Mouse (Mus musculus): ENCODE data around the gene Serpinh1. TPM values are rescaled to one million over a fixed set of nuclear protein-coding genes. Genes with fewer than 3 reads are reported as not detected.

Serpinh1 gene
- polyA plus RNA-seq, 1 experiment from 2014 or later = 1,327 TPM

DNA sequence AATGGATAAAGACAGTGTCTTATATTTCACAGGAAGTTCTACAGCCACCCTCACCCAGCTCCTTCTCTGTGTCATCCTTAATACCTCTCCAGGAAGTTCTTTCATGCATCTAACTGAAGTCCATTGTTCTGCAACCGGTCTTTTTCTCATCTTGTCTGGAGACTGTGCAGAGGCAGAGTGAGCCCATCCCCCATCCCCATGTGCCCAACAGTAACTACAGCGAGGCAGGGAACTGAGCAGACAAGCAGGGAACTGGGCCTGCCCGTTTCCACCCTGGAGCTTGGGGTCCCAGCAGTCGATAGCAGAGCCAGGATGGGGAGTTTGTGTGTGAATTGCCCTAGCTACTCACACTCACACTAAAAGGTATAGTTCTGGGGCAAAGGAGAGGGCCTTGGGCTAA lies 37.5 kb upstream of the Serpinh1 start:
- Histone ChIP-seq H3K27me3 (ENCODE audit: control insufficient read depth, insufficient read depth, low read length) (no peaks in the 10 kb centered on the region), H3K9me3 (replicated peaks; ENCODE audit: control insufficient read depth, low read length) (no peaks in the 10 kb centered on the region), H3K27ac (ENCODE audit: low read length) (no peak overlapping the region), H3K9ac (ENCODE audit: low read length) (no peak overlapping the region), H3K4me3 (replicated peaks; ENCODE audit: low read length) (no peak overlapping the region), H3K4me2 (ENCODE audit: low read depth, low read length) (no peak overlapping the region), H3K4me1 (ENCODE audit: control insufficient read depth, insufficient read depth, low read length) (peaks cover 36% of the 10 kb centered on the region), H3K36me3 (ENCODE audit: control insufficient read depth, insufficient read depth, low read length) (no peaks in the 10 kb centered on the region)
- ATAC-seq (ENCODE audit: insufficient read depth, low FRiP score) = no peak
- 52% methylated on average over 4 of the region's 4 CpGs for WGBS

DNA sequence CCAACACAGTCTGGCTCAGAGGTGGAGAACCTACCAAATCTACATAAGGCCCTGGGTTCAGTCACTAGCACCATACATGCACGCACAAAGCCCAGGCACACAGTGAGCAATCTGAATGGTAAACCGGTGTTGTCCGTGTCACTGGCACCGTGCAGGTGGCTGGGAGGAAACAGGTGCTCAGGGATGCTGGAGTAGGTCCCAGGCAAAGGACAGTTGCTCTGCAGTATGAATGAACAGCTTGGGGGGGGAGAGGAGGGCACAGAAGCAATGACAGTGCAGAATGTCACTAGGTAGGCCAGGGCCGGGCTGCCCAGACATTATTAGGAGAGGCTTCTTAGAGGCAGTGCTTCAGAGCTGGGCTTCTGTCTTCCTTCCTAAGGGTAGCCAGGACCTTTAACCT lies 34.3 kb upstream of the Serpinh1 start:
- Histone ChIP-seq H3K4me3 (replicated peaks; ENCODE audit: low read length) (no peak overlapping the region), H3K4me2 (ENCODE audit: low read depth, low read length) (no peak overlapping the region), H3K36me3 (ENCODE audit: control insufficient read depth, insufficient read depth, low read length) (no peaks in the 10 kb centered on the region), H3K9me3 (replicated peaks; ENCODE audit: control insufficient read depth, low read length) (no peaks in the 10 kb centered on the region), H3K27me3 (ENCODE audit: control insufficient read depth, insufficient read depth, low read length) (no peaks in the 10 kb centered on the region), H3K27ac (ENCODE audit: low read length) (no peak overlapping the region), H3K9ac (ENCODE audit: low read length) (no peak overlapping the region), H3K4me1 (ENCODE audit: control insufficient read depth, insufficient read depth, low read length) (peaks cover 50% of the 10 kb centered on the region)
- WGBS = 91% methylated on average over 5 of the region's 5 CpGs
- ATAC-seq (ENCODE audit: insufficient read depth, low FRiP score) = no peak

DNA sequence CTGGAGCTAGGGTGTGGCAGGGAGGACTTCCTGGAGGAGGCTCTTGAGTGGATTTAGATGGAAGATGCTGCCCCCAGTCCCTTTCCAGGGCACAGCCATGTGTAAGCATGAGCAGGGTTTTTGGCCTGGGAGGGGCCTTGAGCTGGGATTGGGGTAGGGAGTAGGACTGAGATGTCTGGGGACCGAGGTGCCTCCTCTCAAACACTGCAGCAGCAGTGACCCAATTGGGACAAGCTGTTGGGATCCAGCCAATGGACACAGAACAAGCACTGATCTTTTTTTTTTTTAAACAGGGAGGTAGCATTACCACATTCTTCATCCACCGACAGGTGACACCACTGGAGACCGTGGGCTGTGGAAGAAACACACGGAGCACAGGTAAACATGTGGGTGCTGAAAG lies 33.8 kb upstream of the Serpinh1 start:
- peaks cover 44% of the 10 kb centered on the region for H3K4me1 ChIP-seq (ENCODE audit: control insufficient read depth, insufficient read depth, low read length)
- H3K4me2 ChIP-seq (ENCODE audit: low read depth, low read length) = no peak overlapping the region
- H3K4me3 ChIP-seq (replicated peaks; ENCODE audit: low read length) = no peak overlapping the region
- no peak overlapping the region for H3K9ac ChIP-seq (ENCODE audit: low read length)
- no peaks in the 10 kb centered on the region for H3K9me3 ChIP-seq (replicated peaks; ENCODE audit: control insufficient read depth, low read length)
- WGBS = 85% methylated on average over 4 of the region's 4 CpGs
- no peak overlapping the region for H3K27ac ChIP-seq (ENCODE audit: low read length)
- H3K27me3 ChIP-seq (ENCODE audit: control insufficient read depth, insufficient read depth, low read length) = no peaks in the 10 kb centered on the region
- no peaks in the 10 kb centered on the region for H3K36me3 ChIP-seq (ENCODE audit: control insufficient read depth, insufficient read depth, low read length)
- no peak for ATAC-seq (ENCODE audit: insufficient read depth, low FRiP score)

DNA sequence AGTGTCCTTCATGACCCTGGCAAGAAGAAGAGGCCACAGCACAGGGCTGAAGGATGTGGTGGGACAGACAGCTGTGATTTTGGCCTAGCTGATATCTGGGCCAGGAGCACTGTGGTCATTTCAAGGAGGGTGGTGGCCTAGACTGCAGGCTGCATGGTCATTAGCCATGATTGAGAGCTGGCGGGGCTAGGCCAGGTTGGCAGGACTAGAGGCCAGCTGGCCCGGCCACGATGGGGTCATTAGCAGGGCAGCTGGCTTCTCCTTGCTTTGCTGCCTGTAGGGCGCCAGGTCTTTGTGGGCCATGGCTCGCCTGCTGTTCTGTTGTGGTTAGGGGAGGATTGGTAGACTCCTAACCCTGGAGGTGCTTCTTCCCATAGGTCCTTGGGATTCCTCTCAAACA lies 33.0 kb upstream of the Serpinh1 start:
- no peak overlapping the region for H3K4me3 ChIP-seq (replicated peaks; ENCODE audit: low read length)
- H3K27me3 ChIP-seq (ENCODE audit: control insufficient read depth, insufficient read depth, low read length) = no peaks in the 10 kb centered on the region
- H3K9me3 ChIP-seq (replicated peaks; ENCODE audit: control insufficient read depth, low read length) = no peaks in the 10 kb centered on the region
- H3K4me2 ChIP-seq (ENCODE audit: low read depth, low read length) = no peak overlapping the region
- no peak for ATAC-seq (ENCODE audit: insufficient read depth, low FRiP score)
- H3K27ac ChIP-seq (ENCODE audit: low read length) = no peak overlapping the region
- no peaks in the 10 kb centered on the region for H3K36me3 ChIP-seq (ENCODE audit: control insufficient read depth, insufficient read depth, low read length)
- WGBS = 61% methylated on average over 5 of the region's 5 CpGs
- peaks cover 36% of the 10 kb centered on the region for H3K4me1 ChIP-seq (ENCODE audit: control insufficient read depth, insufficient read depth, low read length)
- no peak overlapping the region for H3K9ac ChIP-seq (ENCODE audit: low read length)

DNA sequence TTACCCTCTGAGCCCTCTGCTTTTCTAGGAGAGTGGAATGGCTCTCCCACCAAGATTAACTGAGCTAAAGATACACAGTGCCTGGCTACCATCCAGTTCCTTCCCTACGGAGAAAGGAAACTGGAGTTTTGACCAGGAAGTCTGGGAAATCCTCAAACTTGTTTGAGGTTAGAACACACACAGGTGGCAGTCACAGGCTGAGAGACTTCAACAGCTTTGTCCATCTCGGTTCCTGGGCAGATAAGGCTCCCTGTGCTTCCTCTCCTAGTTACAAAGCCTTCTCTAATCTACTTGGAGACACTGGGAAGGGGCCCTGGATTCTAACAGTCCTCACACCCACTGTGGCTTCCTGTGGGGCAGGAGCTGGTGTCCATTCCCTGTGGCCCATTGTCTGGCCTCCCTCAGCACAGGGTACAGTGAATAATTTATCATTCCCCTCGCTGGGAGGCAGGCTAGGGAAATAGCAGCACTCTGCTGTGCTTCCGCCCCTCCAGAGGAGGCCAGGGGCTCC lies 31.1 kb upstream of the Serpinh1 start:
- ATAC-seq (ENCODE audit: insufficient read depth, low FRiP score) = no peak
- H3K27ac ChIP-seq (ENCODE audit: low read length) = peak overlapping the region; percentile 79
- peaks cover 32% of the 10 kb centered on the region for H3K4me1 ChIP-seq (ENCODE audit: control insufficient read depth, insufficient read depth, low read length)
- peak overlapping the region; percentile 73 for H3K4me3 ChIP-seq (replicated peaks; ENCODE audit: low read length)
- WGBS = 19% methylated on average over 4 of the region's 4 CpGs
- H3K9ac ChIP-seq (ENCODE audit: low read length) = peak overlapping the region; percentile 87
- no peaks in the 10 kb centered on the region for H3K9me3 ChIP-seq (replicated peaks; ENCODE audit: control insufficient read depth, low read length)
- H3K27me3 ChIP-seq (ENCODE audit: control insufficient read depth, insufficient read depth, low read length) = no peaks in the 10 kb centered on the region
- H3K4me2 ChIP-seq (ENCODE audit: low read depth, low read length) = peak overlapping the region; percentile 91
- H3K36me3 ChIP-seq (ENCODE audit: control insufficient read depth, insufficient read depth, low read length) = no peaks in the 10 kb centered on the region

DNA sequence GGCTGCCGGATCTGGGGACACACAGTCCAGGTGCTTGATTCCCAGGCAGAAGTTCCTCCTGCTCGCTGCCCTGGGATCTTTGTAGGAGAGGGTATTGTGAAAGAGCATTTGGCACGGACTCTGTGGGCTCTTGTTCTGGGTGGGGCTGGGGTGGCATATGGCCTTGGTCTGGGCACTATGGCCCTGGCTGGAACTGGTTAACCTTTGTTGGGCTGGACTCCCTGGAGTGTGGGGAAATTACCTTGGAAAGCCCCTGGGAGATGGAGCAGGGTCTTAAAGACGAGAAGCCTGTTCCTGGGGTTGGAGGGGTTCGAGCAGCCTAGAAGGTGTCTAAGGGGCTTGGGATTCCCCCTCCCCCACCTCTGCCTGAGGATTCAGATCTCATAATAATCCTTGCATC lies 30.2 kb upstream of the Serpinh1 start:
- H3K4me1 ChIP-seq (ENCODE audit: control insufficient read depth, insufficient read depth, low read length) = peaks cover 25% of the 10 kb centered on the region
- H3K27me3 ChIP-seq (ENCODE audit: control insufficient read depth, insufficient read depth, low read length) = no peaks in the 10 kb centered on the region
- H3K36me3 ChIP-seq (ENCODE audit: control insufficient read depth, insufficient read depth, low read length) = no peaks in the 10 kb centered on the region
- ATAC-seq (ENCODE audit: insufficient read depth, low FRiP score) = no peak
- peak overlapping the region; percentile 91 for H3K4me2 ChIP-seq (ENCODE audit: low read depth, low read length)
- no peaks in the 10 kb centered on the region for H3K9me3 ChIP-seq (replicated peaks; ENCODE audit: control insufficient read depth, low read length)
- peak overlapping the region; percentile 79 for H3K27ac ChIP-seq (ENCODE audit: low read length)
- H3K9ac ChIP-seq (ENCODE audit: low read length) = peak overlapping the region; percentile 87
- peak overlapping the region; percentile 73 for H3K4me3 ChIP-seq (replicated peaks; ENCODE audit: low read length)
- WGBS = 59% methylated on average over 5 of the region's 5 CpGs

DNA sequence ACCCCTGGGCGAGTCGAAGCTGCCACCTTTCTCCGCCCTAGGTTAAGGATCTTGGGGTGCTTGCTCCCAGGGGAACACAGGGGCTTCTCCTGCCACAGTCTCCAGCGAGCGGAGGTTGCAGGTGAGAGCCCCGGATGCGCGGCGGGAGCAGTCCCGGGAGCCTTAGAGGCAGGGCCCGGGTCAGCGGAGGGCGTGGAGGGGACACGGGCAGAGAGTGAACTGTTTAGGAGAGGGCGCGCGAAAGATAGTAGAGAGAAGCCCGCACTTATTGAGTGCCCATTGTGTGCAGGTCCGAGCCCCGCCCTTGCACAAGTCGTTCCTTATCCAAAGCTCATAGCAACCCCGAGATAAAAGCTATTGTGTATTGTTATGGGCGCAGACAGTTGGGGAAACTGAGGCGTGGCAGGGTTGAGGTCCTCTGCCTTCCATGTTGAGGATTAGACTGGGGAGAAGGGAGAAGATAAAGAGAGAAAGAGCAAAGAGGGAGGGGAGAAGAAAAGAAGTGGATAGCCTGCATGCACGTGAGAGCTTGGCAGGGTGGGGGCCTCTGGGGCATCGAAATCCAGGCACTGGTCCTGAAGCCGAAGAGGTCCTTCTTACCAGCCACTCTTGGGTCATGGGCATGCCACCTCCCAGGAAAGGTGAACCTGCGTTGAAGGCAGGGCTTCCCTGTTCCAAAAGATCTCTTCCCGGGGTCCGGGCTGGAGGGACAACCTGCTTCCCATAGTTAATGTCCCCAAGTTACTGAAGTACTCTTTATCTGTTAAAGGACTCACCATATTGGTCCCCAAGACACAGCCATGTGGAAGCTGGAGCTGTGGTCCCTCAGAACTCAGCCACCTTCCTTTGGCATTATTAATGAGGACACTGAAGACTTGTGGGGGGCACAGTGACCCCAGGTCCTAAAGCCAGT lies 29.3 kb upstream of the Serpinh1 start:
- Histone ChIP-seq H3K27me3 (ENCODE audit: control insufficient read depth, insufficient read depth, low read length) (no peaks in the 10 kb centered on the region), H3K4me2 (ENCODE audit: low read depth, low read length) (peak overlapping the region; percentile 91), H3K9me3 (replicated peaks; ENCODE audit: control insufficient read depth, low read length) (no peaks in the 10 kb centered on the region), H3K4me3 (replicated peaks; ENCODE audit: low read length) (peak overlapping the region; percentile 73), H3K9ac (ENCODE audit: low read length) (peak overlapping the region; percentile 87), H3K4me1 (ENCODE audit: control insufficient read depth, insufficient read depth, low read length) (peaks cover 25% of the 10 kb centered on the region), H3K36me3 (ENCODE audit: control insufficient read depth, insufficient read depth, low read length) (no peaks in the 10 kb centered on the region), H3K27ac (ENCODE audit: low read length) (peak overlapping the region; percentile 88)
- no peak for ATAC-seq (ENCODE audit: insufficient read depth, low FRiP score)
- 7% methylated on average over 30 of the region's 30 CpGs for WGBS

DNA sequence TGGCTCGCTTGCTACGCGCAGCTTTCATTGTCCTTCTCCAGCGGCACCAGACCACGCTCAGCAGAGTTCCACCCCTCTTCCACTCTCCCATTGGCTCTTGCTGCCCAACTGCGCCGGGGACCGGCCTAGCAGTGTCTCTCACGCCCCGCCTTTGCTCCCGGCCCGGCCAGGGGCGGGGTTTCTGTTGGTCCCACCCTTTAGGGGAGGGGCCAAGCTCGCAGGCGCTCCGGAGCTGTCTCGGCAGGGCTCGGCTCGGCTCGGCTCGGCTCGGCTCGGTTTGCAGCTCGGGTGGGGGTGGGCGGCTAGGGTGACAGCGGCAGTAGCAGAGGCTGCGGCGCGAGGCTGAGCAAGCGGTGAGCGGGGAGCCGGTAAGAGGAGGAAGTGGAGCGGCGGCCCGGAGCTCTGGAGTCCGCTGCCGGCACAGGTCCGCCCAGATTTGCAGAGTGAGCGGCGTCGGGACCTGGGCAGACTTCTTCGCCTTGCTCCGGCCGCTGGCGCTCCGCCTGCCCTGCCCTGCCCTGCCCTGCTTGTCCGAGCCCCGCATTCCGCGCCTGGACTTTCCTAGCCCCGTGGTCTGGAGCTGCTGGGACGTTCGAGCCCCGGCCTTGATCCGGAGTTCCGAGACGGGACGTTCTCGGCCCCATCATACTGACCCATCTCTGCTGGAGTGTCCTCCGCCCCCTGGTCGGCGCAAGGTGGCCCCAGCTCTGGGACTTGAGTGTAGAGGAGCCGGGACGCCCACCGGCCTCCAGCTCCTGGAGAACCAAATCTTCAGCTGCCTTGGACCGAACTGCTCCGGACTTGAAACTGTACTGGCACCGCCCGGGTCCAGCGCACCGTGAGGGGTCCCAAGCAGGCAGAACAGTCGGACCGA lies 28.4 kb upstream of the Serpinh1 start, which contains the start of gene Gdpd5:
Gene Gdpd5 (plus strand): TSS at position 201 of the 874 bp plus-strand sequence.
- Histone ChIP-seq H3K9ac (ENCODE audit: low read length) (peak within 1 kb of the TSS; percentile 87), H3K27ac (ENCODE audit: low read length) (peak within 1 kb of the TSS; percentile 92), H3K4me3 (replicated peaks; ENCODE audit: low read length) (peak within 1 kb of the TSS; percentile 73), H3K4me2 (ENCODE audit: low read depth, low read length) (peak within 1 kb of the TSS; percentile 91), H3K27me3 (ENCODE audit: control insufficient read depth, insufficient read depth, low read length) (no peaks in the 10 kb centered on the region), H3K4me1 (ENCODE audit: control insufficient read depth, insufficient read depth, low read length) (peaks cover 25% of the 10 kb centered on the region), H3K36me3 (ENCODE audit: control insufficient read depth, insufficient read depth, low read length) (no peaks in the 10 kb centered on the region), H3K9me3 (replicated peaks; ENCODE audit: control insufficient read depth, low read length) (no peaks in the 10 kb centered on the region)
- ATAC-seq (ENCODE audit: insufficient read depth, low FRiP score) = peak; percentile 96
- WGBS = under 1% methylated on average over 73 of the region's 73 CpGs

All from stomach, embryonic 16.5 days (tissue).